Mouse (Mus musculus): ENCODE results near the gene Fam71b. TPM values are rescaled to one million over a fixed set of nuclear protein-coding genes. Genes with fewer than 3 reads are reported as not detected.

The Fam71b gene
- not detected in 2 replicates for polyA plus RNA-seq (2014; fragmentation: Nextera tagmentation; extraction: Ambion mirVana)

DNA sequence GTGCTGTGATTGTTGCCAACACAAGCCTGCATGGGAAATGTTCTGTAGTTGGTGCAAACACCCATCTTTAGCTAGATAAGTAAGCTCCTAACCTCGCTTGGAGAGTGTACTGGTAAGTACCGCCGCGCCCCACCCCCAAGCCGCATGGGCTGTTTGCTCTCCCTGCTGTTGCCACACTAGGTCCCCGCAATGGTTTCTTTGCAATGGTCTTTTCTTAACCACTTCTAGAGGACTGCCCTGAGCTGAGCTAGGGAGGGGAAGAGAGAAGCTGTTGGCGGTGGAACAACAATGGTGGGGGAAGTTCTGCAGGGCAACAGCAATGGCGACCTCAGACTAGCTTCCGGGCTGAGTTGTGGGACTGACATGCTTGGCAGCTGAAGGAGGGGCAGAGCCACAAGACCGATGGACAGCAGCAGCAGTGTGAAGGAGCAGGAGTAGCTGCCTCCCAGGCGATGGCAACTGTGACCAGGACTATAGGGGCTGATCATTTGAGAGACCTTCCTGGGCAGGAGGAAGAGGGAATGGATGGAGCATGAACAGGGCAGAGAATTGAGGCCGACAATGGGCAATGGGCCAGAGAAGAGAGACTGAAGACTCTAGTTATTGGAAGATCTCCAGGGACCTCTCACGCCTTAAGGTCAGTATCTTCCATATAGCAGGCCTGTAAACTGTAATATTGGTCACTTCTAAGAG lies at the start of gene Fam71b:
TSS of gene Fam71b (plus strand) at position 393 of the 693 bp plus-strand sequence.
- Histone ChIP-seq H3K4me2 (no peak within 1 kb of the TSS), H3K4me3 (ENCODE audit: low read depth, low read length) (no peak within 1 kb of the TSS), H3K27ac (ENCODE audit: low read depth) (no peak within 1 kb of the TSS), H3K27me3 (ENCODE audit: insufficient read depth, low read length) (no peaks in the 10 kb centered on the region), H3K9me3 (ENCODE audit: low read depth, low read length) (no peaks in the 10 kb centered on the region), H3K4me1 (ENCODE audit: insufficient read depth) (no peaks in the 10 kb centered on the region), H3K36me3 (ENCODE audit: insufficient read depth) (no peaks in the 10 kb centered on the region), H3K9ac (no peak within 1 kb of the TSS)
- no peak for TF ChIP-seq CTCF (IDR thresholded peaks at IDR 0.05; ENCODE audit: low read depth)
- ATAC-seq (ENCODE audit: insufficient read depth) (peak; percentile 47; the same call in 1 of the 2 replicates), DNase-seq (peak; percentile 69)
- 53% methylated on average over 13 of the region's 13 CpGs for WGBS

DNA sequence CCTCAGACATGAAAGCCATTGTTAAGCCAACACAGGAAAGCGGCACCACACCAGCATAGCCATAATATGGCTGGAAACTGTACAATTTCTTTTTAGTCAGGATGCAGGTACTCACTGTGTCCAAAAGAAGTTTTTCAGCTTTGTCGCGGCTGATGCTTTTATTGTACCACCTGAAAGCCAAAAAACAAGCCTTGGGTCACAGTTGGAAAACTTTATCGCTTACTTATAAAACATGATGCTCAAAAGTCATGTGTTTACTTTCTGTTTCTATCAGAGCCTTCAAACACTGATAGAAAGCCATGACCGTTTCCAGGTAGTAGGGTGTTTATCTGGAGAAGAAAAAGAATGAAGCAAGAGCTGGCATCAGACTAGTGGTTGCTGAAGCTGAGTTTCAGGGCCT lies 48.6 kb upstream of the Fam71b start:
- ATAC-seq (ENCODE audit: insufficient read depth) (no peak), DNase-seq (no peak)
- Histone ChIP-seq H3K4me1 (ENCODE audit: insufficient read depth) (no peaks in the 10 kb centered on the region), H3K9ac (no peak overlapping the region), H3K9me3 (ENCODE audit: low read depth, low read length) (no peaks in the 10 kb centered on the region), H3K4me2 (no peak overlapping the region), H3K36me3 (ENCODE audit: insufficient read depth) (no peaks in the 10 kb centered on the region), H3K27me3 (ENCODE audit: insufficient read depth, low read length) (no peaks in the 10 kb centered on the region), H3K4me3 (ENCODE audit: low read depth, low read length) (no peak overlapping the region), H3K27ac (ENCODE audit: low read depth) (no peak overlapping the region)
- no peak for TF ChIP-seq CTCF (IDR thresholded peaks at IDR 0.05; ENCODE audit: low read depth)
- WGBS, result 76% methylated on average over 5 of the region's 5 CpGs

DNA sequence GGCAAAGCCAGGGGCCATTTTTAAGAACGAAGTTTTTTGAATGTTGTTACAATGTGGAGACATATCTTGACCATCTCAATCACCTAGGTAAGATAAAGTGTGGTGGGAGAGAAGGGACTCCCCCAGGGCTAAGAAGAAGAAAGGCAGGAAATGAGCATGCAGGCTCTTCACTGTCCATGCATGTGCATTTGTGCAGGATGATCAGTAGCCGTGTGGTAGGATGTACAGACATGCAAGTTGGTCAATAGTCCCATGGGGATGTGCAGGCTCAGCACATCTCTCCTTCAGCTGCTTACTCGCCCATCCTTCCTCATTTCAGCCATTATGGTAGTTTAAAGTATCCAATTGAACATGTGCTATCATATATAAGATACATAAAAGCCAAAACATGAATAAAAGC lies 47.9 kb upstream of the Fam71b start:
- H3K4me3 ChIP-seq (ENCODE audit: low read depth, low read length), result no peak overlapping the region
- WGBS, result 71% methylated on average over 3 of the region's 3 CpGs
- no peak for TF ChIP-seq CTCF (IDR thresholded peaks at IDR 0.05; ENCODE audit: low read depth)
- no peak overlapping the region for H3K4me2 ChIP-seq
- H3K4me1 ChIP-seq (ENCODE audit: insufficient read depth), result no peaks in the 10 kb centered on the region
- no peak for DNase-seq
- no peak overlapping the region for H3K27ac ChIP-seq (ENCODE audit: low read depth)
- no peak overlapping the region for H3K9ac ChIP-seq
- H3K36me3 ChIP-seq (ENCODE audit: insufficient read depth), result no peaks in the 10 kb centered on the region
- H3K27me3 ChIP-seq (ENCODE audit: insufficient read depth, low read length), result no peaks in the 10 kb centered on the region
- ATAC-seq (ENCODE audit: insufficient read depth), result no peak
- no peaks in the 10 kb centered on the region for H3K9me3 ChIP-seq (ENCODE audit: low read depth, low read length)

DNA sequence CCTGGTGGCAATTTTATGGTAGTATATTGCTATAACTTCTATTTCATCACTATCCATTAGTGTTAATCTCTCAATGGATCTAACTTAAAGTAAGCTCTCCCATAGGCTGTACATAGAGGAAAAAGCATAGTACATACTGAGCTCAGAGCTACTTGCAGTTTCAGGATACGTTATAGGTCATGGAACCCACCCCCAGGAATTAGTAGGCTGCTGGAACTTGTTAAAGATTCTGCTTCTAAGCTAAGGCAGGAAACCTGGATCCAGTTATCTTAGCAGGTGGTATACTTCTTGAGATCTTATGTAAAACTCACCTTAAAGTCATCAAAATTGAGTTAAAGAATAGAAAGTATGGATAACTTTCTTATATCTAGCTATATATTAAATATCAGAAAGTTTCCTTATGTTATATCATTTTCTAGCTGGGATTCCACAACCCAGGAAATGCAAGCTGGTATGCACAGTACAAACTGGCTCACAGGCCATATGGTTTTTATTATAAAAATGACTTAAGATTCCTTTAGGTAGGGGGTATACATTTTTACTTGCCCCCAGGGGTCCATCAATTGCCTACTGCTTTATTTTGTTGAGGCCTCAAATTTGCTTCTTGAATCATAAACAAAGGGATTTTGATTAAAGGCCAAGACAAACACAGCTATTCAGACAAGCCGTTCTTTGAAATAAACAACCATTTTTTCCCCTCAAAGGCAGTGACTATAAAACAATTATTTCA lies 46.5 kb upstream of the Fam71b start:
- no peaks in the 10 kb centered on the region for H3K36me3 ChIP-seq (ENCODE audit: insufficient read depth)
- 47% methylated on average over 2 of the region's 2 CpGs for WGBS
- H3K27me3 ChIP-seq (ENCODE audit: insufficient read depth, low read length), result no peaks in the 10 kb centered on the region
- ATAC-seq (ENCODE audit: insufficient read depth), result no peak
- no peak overlapping the region for H3K9ac ChIP-seq
- DNase-seq, result peak; percentile 16
- no peak overlapping the region for H3K27ac ChIP-seq (ENCODE audit: low read depth)
- TF ChIP-seq CTCF (IDR thresholded peaks at IDR 0.05; ENCODE audit: low read depth), result no peak
- no peak overlapping the region for H3K4me2 ChIP-seq
- no peak overlapping the region for H3K4me3 ChIP-seq (ENCODE audit: low read depth, low read length)
- H3K9me3 ChIP-seq (ENCODE audit: low read depth, low read length), result no peaks in the 10 kb centered on the region
- no peaks in the 10 kb centered on the region for H3K4me1 ChIP-seq (ENCODE audit: insufficient read depth)

DNA sequence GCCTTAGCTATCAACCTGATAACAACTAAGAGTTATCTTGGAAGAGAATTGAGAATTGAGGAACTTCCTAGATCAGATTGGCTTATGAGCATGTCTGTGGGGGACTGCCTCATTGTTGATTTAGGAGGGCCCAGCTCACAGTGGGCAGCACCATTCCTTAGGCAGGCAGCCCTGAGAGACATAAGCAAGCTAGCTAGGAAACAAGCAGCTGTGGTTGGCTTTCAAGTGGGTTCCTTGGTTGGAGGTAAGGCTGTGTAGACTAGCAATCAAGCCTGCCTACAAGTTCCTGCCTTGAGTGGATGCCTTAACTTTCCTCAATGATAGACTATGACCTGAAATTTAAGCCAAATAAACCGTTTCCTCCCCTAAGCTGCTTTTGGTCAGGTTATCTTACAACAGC lies 38.0 kb upstream of the Fam71b start:
- 46% methylated on average over 1 of the region's 1 CpGs for WGBS
- no peaks in the 10 kb centered on the region for H3K9me3 ChIP-seq (ENCODE audit: low read depth, low read length)
- no peak for ATAC-seq (ENCODE audit: insufficient read depth)

DNA sequence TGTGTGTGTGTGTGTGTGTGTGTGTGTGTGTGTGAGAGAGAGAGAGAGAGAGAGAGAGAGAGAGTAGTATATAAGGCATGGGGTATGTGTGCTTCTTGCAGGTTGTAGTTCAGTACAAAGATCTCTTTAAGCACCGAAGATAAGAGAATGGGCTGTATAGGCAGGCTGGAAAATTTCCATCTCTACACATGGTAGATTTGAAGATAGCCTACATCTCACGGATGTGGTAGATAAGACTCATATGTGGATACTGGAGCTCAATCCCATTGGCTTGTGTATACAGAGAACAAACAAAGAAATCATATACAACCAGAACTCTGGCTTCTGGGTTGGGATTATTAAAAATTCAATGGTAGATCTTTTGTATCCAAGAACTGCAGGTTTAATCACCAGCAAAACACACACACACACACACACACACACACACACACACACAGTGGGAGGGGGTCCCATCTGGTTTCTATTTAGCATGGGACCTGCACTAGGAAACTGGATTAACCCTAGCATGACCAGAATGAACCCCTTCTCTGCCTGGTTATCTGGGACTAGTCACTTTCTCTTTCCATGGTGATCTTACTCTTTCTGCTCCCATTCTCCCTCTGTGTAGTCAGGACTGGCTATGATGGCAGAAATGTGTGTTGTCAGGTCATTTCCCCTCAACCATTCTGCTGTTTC lies 35.2 kb upstream of the Fam71b start:
- DNase-seq (no peak), ATAC-seq (ENCODE audit: insufficient read depth) (no peak)

More for the DNA sequence above, 38.0 kb upstream of the Fam71b start:
- Histone ChIP-seq H3K9ac (no peak overlapping the region), H3K27ac (ENCODE audit: low read depth) (no peak overlapping the region), H3K4me1 (ENCODE audit: insufficient read depth) (no peaks in the 10 kb centered on the region), H3K4me3 (ENCODE audit: low read depth, low read length) (no peak overlapping the region), H3K27me3 (ENCODE audit: insufficient read depth, low read length) (no peaks in the 10 kb centered on the region), H3K36me3 (ENCODE audit: insufficient read depth) (no peaks in the 10 kb centered on the region), H3K4me2 (no peak overlapping the region)
- no peak for TF ChIP-seq CTCF (IDR thresholded peaks at IDR 0.05; ENCODE audit: low read depth)
- no peak for DNase-seq

More for the DNA sequence above, 35.2 kb upstream of the Fam71b start:
- Histone ChIP-seq H3K27ac (ENCODE audit: low read depth) (no peak overlapping the region), H3K27me3 (ENCODE audit: insufficient read depth, low read length) (no peaks in the 10 kb centered on the region), H3K9me3 (ENCODE audit: low read depth, low read length) (no peaks in the 10 kb centered on the region), H3K9ac (no peak overlapping the region), H3K4me1 (ENCODE audit: insufficient read depth) (no peaks in the 10 kb centered on the region), H3K4me2 (no peak overlapping the region), H3K4me3 (ENCODE audit: low read depth, low read length) (no peak overlapping the region), H3K36me3 (ENCODE audit: insufficient read depth) (no peaks in the 10 kb centered on the region)
- 71% methylated on average over 2 of the region's 2 CpGs for WGBS
- TF ChIP-seq CTCF (IDR thresholded peaks at IDR 0.05; ENCODE audit: low read depth), result no peak

Measured in lung, embryonic 14.5 days (tissue).